Comparison of ENCODE assay signal across 31 mouse cellular contexts in the genomic region with DNA sequence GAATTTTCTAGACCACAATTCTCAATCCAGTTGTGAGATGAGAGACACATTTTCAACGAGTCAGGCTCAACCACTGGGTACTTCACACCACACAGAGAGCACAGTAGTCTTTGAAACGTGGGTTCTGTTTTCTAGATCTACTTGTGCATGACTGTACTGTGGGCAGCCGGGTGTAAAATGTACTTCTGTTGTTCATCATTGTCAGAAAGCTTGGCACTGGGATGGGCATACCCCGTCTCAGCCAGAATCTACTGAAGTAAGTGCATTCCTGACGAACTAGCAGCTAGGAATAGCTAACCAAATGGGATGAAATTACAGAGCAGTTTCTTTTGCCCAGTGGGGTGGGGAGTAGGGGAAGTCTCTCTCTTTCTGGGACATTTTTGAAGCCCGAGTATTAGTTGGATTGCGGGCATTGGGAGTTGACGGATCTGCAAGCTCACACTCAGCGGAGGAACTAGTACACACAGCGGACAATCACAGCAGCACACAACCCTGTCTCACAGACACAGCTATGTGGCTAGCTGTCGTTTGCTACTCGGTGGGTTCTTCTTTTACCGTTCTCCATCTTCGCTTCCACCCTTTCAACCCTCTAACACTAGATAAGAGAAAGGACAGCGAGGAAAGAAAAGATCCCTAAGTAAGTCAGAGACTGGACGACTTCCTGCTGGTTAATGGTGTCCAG. TPM values are rescaled to one million over a fixed set of nuclear protein-coding genes. Genes with fewer than 3 reads are reported as not detected.
DNase-seq lines count a peak whose midpoint lies in the region; ATAC-seq and TF ChIP-seq lines count a peak whose summit lies in the region.
"Had no signal": no experiment of that assay in that cellular context is flagged by ENCODE, and none has a peak within 500 bp of the region (broad histone marks: within the 10 kb centered on the region; RNA-seq: fewer than 3 reads in every experiment).

No protein-coding gene starts in this region.

- H3K36me3 ChIP-seq in intestine, embryonic 14.5 days (ENCODE audit: control insufficient read depth, insufficient read depth, low read length): peaks cover 27% of the 10 kb centered on the region
- H3K36me3 ChIP-seq in intestine, embryonic 15.5 days: no peaks in the 10 kb centered on the region
- H3K36me3 ChIP-seq in limb, embryonic 11.5 days (ENCODE audit: control insufficient read depth, insufficient read depth, low read length): peaks cover 8% of the 10 kb centered on the region
- H3K36me3 ChIP-seq in limb, embryonic 10.5 days: peaks cover 42% of the 10 kb centered on the region
- peaks cover 7% of the 10 kb centered on the region for H3K36me3 ChIP-seq in myocyte (ENCODE audit: control insufficient read depth, insufficient read depth)
- H3K36me3 ChIP-seq: hindbrain, embryonic 15.5 days had no signal

- no peaks in the 10 kb centered on the region for H3K27me3 ChIP-seq in intestine, embryonic 14.5 days (replicated peaks; ENCODE audit: control insufficient read depth, insufficient read depth, low read length)
- no peaks in the 10 kb centered on the region for H3K27me3 ChIP-seq in intestine, embryonic 15.5 days (replicated peaks)
- H3K27me3 ChIP-seq in limb, embryonic 11.5 days (ENCODE audit: control insufficient read depth, insufficient read depth, low read length): no peaks in the 10 kb centered on the region
- H3K27me3 ChIP-seq in limb, embryonic 10.5 days (ENCODE audit: low read depth, poor library complexity, severe bottlenecking): no peaks in the 10 kb centered on the region
- no peaks in the 10 kb centered on the region for H3K27me3 ChIP-seq in myocyte (ENCODE audit: control insufficient read depth, insufficient read depth, insufficient read length)
- H3K27me3 ChIP-seq: hindbrain, embryonic 15.5 days; liver, embryonic 13.5 days; neural tube, embryonic 15.5 days had no signal

- H3K79me2 ChIP-seq in myocyte (ENCODE audit: control insufficient read depth, insufficient read depth): no peaks in the 10 kb centered on the region

- H3K9me3 ChIP-seq in intestine, embryonic 14.5 days (ENCODE audit: control insufficient read depth, low read length): no peaks in the 10 kb centered on the region
- no peaks in the 10 kb centered on the region for H3K9me3 ChIP-seq in intestine, embryonic 15.5 days
- no peaks in the 10 kb centered on the region for H3K9me3 ChIP-seq in limb, embryonic 11.5 days (ENCODE audit: control insufficient read depth, low read length)
- H3K9me3 ChIP-seq in limb, embryonic 10.5 days (replicated peaks): no peaks in the 10 kb centered on the region
- H3K9me3 ChIP-seq: hindbrain, embryonic 10.5 days; hindbrain, embryonic 15.5 days; liver, embryonic 13.5 days; neural tube, embryonic 15.5 days had no signal

- TF ChIP-seq POLR2A in myocyte (IDR thresholded peaks at IDR 0.05; ENCODE audit: insufficient read length, low read depth): no peak

- 81% methylated on average over 16 of the region's 16 CpGs for WGBS in intestine, embryonic 14.5 days
- 77% methylated on average over 16 of the region's 16 CpGs for WGBS in intestine, embryonic 15.5 days
- 87% methylated on average over 16 of the region's 16 CpGs for WGBS in limb, embryonic 11.5 days
- WGBS in limb, embryonic 10.5 days: 87% methylated on average over 16 of the region's 16 CpGs

- H3K27ac ChIP-seq in intestine, embryonic 14.5 days (ENCODE audit: low read depth): no peak overlapping the region
- H3K27ac ChIP-seq in intestine, embryonic 15.5 days: no peak overlapping the region
- H3K27ac ChIP-seq in limb, embryonic 11.5 days (replicated peaks; ENCODE audit: low read depth, low read length): no peak overlapping the region
- no peak overlapping the region for H3K27ac ChIP-seq in limb, embryonic 10.5 days
- H3K27ac ChIP-seq: gastrocnemius, adult 2 months; hindbrain, embryonic 10.5 days; hindbrain, embryonic 15.5 days; kidney, postnatal 0 days; left cerebral cortex, adult 2 months; liver, embryonic 13.5 days; macrophage; neural tube, embryonic 15.5 days had no signal

- ATAC-seq in intestine, embryonic 14.5 days (replicated peaks; ENCODE audit: low FRiP score, low TSS enrichment, low read depth): no peak
- ATAC-seq in intestine, embryonic 15.5 days: no peak
- no peak for ATAC-seq in limb, embryonic 11.5 days (ENCODE audit: insufficient number of reproducible peaks, low FRiP score, low TSS enrichment, low read depth)
- ATAC-seq: activated CD4-positive, CD25-positive, alpha-beta regulatory T cell, adult 4 months; CD4-positive, CD25-positive, alpha-beta regulatory T cell, adult 4 months; forebrain, embryonic 14.5 days; intestine, embryonic 16.5 days had no signal

- no peak overlapping the region for H3K9ac ChIP-seq in intestine, embryonic 14.5 days (ENCODE audit: low read length)
- H3K9ac ChIP-seq in intestine, embryonic 15.5 days: no peak overlapping the region
- no peak overlapping the region for H3K9ac ChIP-seq in limb, embryonic 11.5 days (ENCODE audit: low read length)
- H3K9ac ChIP-seq: hindbrain, embryonic 15.5 days; liver, embryonic 13.5 days; neural tube, embryonic 15.5 days had no signal

- no peak overlapping the region for H3K4me2 ChIP-seq in intestine, embryonic 14.5 days (ENCODE audit: low read length)
- H3K4me2 ChIP-seq in intestine, embryonic 15.5 days (replicated peaks): no peak overlapping the region
- no peak overlapping the region for H3K4me2 ChIP-seq in limb, embryonic 11.5 days (ENCODE audit: low read depth, severe bottlenecking)
- H3K4me2 ChIP-seq in myocyte (ENCODE audit: low read depth): no peak overlapping the region
- H3K4me2 ChIP-seq: hindbrain, embryonic 15.5 days; liver, embryonic 13.5 days; neural tube, embryonic 15.5 days had no signal

- no peak overlapping the region for H3ac ChIP-seq in myocyte (ENCODE audit: control insufficient read depth, insufficient read length)

- no peak overlapping the region for H3K4me3 ChIP-seq in intestine, embryonic 14.5 days (ENCODE audit: low read depth, low read length)
- no peak overlapping the region for H3K4me3 ChIP-seq in intestine, embryonic 15.5 days (replicated peaks)
- no peak overlapping the region for H3K4me3 ChIP-seq in limb, embryonic 11.5 days (ENCODE audit: low read depth, low read length)
- no peak overlapping the region for H3K4me3 ChIP-seq in limb, embryonic 10.5 days
- H3K4me3 ChIP-seq in myocyte: no peak overlapping the region
- H3K4me3 ChIP-seq: gastrocnemius, adult 2 months; hindbrain, embryonic 10.5 days; hindbrain, embryonic 15.5 days; left cerebral cortex, adult 2 months; liver, embryonic 13.5 days; neural tube, embryonic 15.5 days had no signal

- DNase-seq in intestine, embryonic 14.5 days (ENCODE audit: low spot score): peak; percentile 39
- DNase-seq in limb, embryonic 11.5 days (ENCODE audit: low spot score): peak; percentile 18
- no peak for DNase-seq in limb, embryonic 10.5 days (ENCODE audit: low spot score)
- DNase-seq in brain, adult 2 months (ENCODE audit: low read depth, low spot score): peak; percentile 29
- DNase-seq in cerebellum, adult 8-10 months: no peak
- DNase-seq: adrenal gland, adult 2 months; adrenal gland, postnatal 36 days; cerebellum, adult 2 months; cerebellum, postnatal 25 days; embryo, embryonic 11 days; gastrocnemius, adult 2 months; heart, postnatal 14 days; liver, embryonic 13.5 days; lung, adult 2 months; lung, postnatal 10 days; midbrain, embryonic 14.5 days; retina, postnatal 1 day; spleen, adult 18-20 months; thymus, postnatal 14 days had no signal

- H3K4me1 ChIP-seq in intestine, embryonic 14.5 days (replicated peaks; ENCODE audit: control insufficient read depth, insufficient read depth, low read length): 0 out of 2 replicates have a peak, but pooled peaks cover 5% of the 10 kb centered on the region
- H3K4me1 ChIP-seq in intestine, embryonic 15.5 days (replicated peaks): no peaks in the 10 kb centered on the region
- no peaks in the 10 kb centered on the region for H3K4me1 ChIP-seq in limb, embryonic 11.5 days (ENCODE audit: control insufficient read depth, insufficient read depth, low read length)
- no peaks in the 10 kb centered on the region for H3K4me1 ChIP-seq in limb, embryonic 10.5 days
- H3K4me1 ChIP-seq: hindbrain, embryonic 10.5 days; hindbrain, embryonic 15.5 days; liver, embryonic 13.5 days; neural tube, embryonic 15.5 days had no signal

TF ChIP-seq in myocyte, 11 proteins besides CTCF, POLR2A, EP300 and RAD21:
- TF ChIP-seq USF1 (IDR thresholded peaks at IDR 0.05; ENCODE audit: low read depth) (no peak), E2F4 (IDR thresholded peaks at IDR 0.05; ENCODE audit: insufficient read depth) (no peak), TCF3 (IDR thresholded peaks at IDR 0.05; ENCODE audit: insufficient read length, low read depth) (no peak), TCF12 (IDR thresholded peaks at IDR 0.05; ENCODE audit: insufficient read depth, poor library complexity, severe bottlenecking) (no peak), POLR2AphosphoS2 (IDR thresholded peaks at IDR 0.05; ENCODE audit: insufficient read length, low read depth) (peak; percentile 54)

RNA-seq across cellular contexts. Expression of a gene that starts 54.7 kb away (rescaled TPM):
- polyA plus RNA-seq in intestine, embryonic 14.5 days (2014; fragmentation: Nextera tagmentation; extraction: Ambion mirVana): 95.9 and 96.3 TPM in 2 replicates
- 138 and 146 TPM in 2 replicates for polyA plus RNA-seq in intestine, embryonic 15.5 days (2015; fragmentation: Nextera tagmentation; extraction: Ambion mirVana)
- 111 and 114 TPM in 2 replicates for polyA plus RNA-seq in limb, embryonic 11.5 days (2014; fragmentation: Nextera tagmentation; extraction: Ambion mirVana)
- polyA plus RNA-seq in limb, embryonic 10.5 days (2016; fragmentation: Nextera tagmentation; extraction: Ambion mirVana): 214 and 221 TPM in 2 replicates
- 39.0 TPM for polyA plus RNA-seq in myocyte (2012; fragmentation: generic; extraction: Trizol)

Comparison
In these comparisons a context has a peak if more than half of its experiments do, and no peak if none do; other contexts are left out.
1. DNase-seq: peak in intestine, embryonic 14.5 days (single experiment), limb, embryonic 11.5 days (single experiment) and brain, adult 2 months (single experiment); none in limb, embryonic 10.5 days (single experiment) and cerebellum, adult 8-10 months (single experiment).